Mouse (Mus musculus) cerebellum, adult 2 months (tissue): ENCODE measurements around the gene Hdac4. TPM values are rescaled to one million over a fixed set of nuclear protein-coding genes. Genes with fewer than 3 reads are reported as not detected.

Experiments used
- DNase-seq, 2 experiments: peaks; one replicate each; pipeline ENCODE4 v3.0.0; 2021
- H3K27ac ChIP-seq: fragments of 200-500 bp; 2 replicates; pipeline ENCODE4 v1.5.1; 2012; ENCODE audit warnings: low read length, control low read depth, inconsistent platforms; ENCODE audit not compliant: insufficient read depth
- H3K27me3 ChIP-seq: fragments of 200-500 bp; 2 replicates; pipeline ENCODE4 v1.6.1; 2012; ENCODE audit warnings: inconsistent platforms, mild to moderate bottlenecking, low read length, moderate library complexity; ENCODE audit not compliant: control insufficient read depth, insufficient read depth
- H3K4me1 ChIP-seq: fragments of 200-500 bp; 2 replicates; pipeline ENCODE4 v1.6.1; 2011; ENCODE audit warnings: low read length; ENCODE audit not compliant: control insufficient read depth, insufficient read depth
- H3K4me3 ChIP-seq: fragments of 200-500 bp; replicated peaks from 2 replicates; pipeline ENCODE3; 2011; ENCODE audit warnings: mild to moderate bottlenecking, low read depth, low read length, control low read depth; ENCODE audit not compliant: insufficient read depth
- CTCF ChIP-seq: fragments of 200-500 bp; IDR thresholded peaks from 2 replicates; pipeline ENCODE4 v1.5.1; 2011; ENCODE audit warnings: low read depth, mild to moderate bottlenecking, control low read depth, low read length, moderate library complexity, borderline replicate concordance; ENCODE audit not compliant: insufficient read depth
- POLR2A ChIP-seq: fragments of 200-500 bp; IDR thresholded peaks from 2 replicates; pipeline ENCODE4 v1.6.1; 2011; ENCODE audit warnings: low read length, control low read depth, borderline replicate concordance; ENCODE audit not compliant: insufficient read depth
- WGBS: fragments of 180-500 bp; shearing (Covaris S2); methylation state at CpG from one replicate; pipeline ENCODE4 v1.1.7; 2018; 5-methylcytosine and 5-hydroxymethylcytosine counted together
- polyA plus RNA-seq: library from polyadenylated mRNA; depleted of rRNA; stranded (reverse); fragments of >200 nt; gene quantifications from 2 replicates; pipeline ENCODE4 v1.2.3, GENCODE M21; 2012

Hdac4 gene
- polyA plus RNA-seq, 1 experiment, result 24.7 TPM

DNA sequence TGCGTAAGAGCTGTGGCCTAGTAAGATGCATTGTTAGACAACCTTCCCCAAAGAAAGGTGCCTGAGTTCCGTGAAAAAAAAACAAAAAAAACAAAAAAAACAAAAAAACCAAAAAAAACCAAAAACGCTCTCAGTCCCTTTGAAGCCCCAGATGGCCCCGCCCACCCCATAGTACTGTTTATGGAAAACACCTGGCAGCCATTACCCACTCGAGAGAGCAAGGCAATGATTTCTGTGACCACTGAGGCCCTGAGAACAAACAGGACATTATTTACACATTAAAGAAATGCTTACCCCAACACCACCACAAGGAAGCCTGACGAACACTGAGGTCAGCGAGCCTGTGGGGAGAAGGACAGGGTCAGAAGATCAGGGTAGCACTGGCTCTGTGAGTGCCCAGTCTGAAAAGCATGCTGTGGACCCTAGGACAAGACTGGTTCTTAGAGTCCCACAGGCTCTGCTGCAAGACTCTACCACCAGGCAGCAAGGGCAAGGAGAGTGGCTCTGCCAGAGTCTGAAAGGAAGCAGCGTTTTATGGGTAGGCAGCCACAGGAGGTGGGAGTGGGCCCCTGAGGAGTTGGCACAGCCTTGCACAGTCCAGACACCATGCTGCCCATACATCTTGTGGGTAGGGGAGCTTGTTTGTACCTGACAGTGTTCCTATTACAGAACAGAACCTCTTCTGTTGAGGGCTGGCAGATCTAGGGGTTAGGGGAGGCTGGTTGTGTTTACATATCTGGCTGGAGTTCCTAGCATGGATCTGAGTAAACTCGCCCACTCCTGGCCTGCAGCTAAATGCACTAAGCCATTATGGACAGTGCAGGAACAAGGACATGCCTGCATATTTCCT is 230.8 kb downstream of the Hdac4 start:
- TF ChIP-seq POLR2A (no peak), CTCF (no peak)
- no peaks in the 10 kb centered on the region for H3K27me3 ChIP-seq
- H3K27ac ChIP-seq, result no peak overlapping the region
- no peaks in the 10 kb centered on the region for H3K4me1 ChIP-seq
- DNase-seq, result no peak
- 79% methylated on average over 9 of the region's 9 CpGs for WGBS
- no peak overlapping the region for H3K4me3 ChIP-seq

DNA sequence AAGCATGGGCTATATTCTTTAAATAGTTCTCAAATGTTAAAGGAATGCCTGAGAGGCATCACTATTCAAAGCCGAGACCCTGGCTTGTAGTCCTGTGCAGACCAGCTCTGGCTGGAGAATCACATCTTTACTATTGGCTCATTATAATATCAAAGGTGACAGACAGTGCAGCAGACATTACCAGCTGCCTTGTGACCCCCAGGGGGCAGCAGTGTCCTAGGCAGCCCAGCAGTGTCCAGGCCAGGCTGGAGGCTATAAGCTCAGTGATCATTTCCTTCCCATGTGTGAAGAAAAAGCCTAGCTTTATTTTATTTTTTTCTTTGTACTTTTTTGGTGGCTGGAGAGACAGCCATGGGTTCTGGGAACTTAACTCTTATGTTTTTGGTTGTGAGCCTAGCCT is 233.2 kb downstream of the Hdac4 start:
- H3K4me1 ChIP-seq, result no peaks in the 10 kb centered on the region
- WGBS, result 35% methylated on average over 1 of the region's 1 CpGs
- H3K27me3 ChIP-seq, result no peaks in the 10 kb centered on the region
- DNase-seq, result peak; percentile 47 to 62
- H3K4me3 ChIP-seq, result no peak overlapping the region
- H3K27ac ChIP-seq, result no peak overlapping the region
- TF ChIP-seq POLR2A (no peak), CTCF (peak; percentile 83)

DNA sequence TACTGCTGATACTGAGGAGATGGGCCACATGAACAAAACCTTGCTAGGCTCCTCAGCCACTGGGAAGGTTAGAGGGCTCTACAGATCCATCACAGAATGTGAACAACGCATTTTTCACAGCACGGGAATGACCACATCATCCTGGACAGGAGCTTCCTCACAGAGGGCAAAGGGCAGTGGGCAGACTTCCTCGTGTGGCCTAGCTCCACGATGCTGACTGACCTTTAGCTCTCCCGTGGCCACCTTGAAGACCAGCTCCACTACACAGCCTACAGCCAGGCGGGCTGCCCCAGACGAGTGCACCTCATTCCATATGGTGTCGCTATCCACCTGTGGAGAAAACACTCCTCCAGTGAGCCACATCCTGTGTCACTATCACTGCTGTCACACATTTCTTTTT is 234.3 kb downstream of the Hdac4 start:
- no peak for DNase-seq
- TF ChIP-seq CTCF (0 out of 2 replicates have a peak, but pooled peaks have one; percentile 4), POLR2A (no peak)
- Histone ChIP-seq H3K27me3 (no peaks in the 10 kb centered on the region), H3K4me1 (no peaks in the 10 kb centered on the region), H3K4me3 (no peak overlapping the region), H3K27ac (no peak overlapping the region)
- 82% methylated on average over 8 of the region's 8 CpGs for WGBS

DNA sequence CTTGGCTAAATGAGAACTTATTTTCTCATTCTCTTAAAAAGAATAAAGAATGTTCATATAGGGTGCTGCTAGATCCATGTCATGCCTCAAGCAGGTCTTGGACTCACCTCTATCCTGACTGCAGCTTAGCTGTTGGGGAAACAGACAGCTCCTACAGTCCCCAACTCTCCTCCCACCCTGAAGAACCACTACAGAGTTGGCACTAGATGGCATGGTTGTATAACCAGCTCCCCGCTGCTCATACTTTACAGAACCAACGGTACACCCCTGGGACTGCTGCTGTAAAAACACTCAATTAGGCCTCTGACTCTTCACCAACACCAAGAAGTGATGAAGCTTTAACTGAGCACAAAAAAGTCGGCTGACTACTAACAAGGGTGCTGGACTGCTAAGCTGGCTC is 235.6 kb downstream of the Hdac4 start:
- H3K4me3 ChIP-seq, result no peak overlapping the region
- TF ChIP-seq POLR2A, result no peak
- TF ChIP-seq CTCF, result 0 out of 2 replicates have a peak, but pooled peaks have one; percentile 2
- no peak for DNase-seq
- H3K27ac ChIP-seq, result no peak overlapping the region
- WGBS, result 58% methylated on average over 3 of the region's 3 CpGs
- no peaks in the 10 kb centered on the region for H3K27me3 ChIP-seq
- no peaks in the 10 kb centered on the region for H3K4me1 ChIP-seq

DNA sequence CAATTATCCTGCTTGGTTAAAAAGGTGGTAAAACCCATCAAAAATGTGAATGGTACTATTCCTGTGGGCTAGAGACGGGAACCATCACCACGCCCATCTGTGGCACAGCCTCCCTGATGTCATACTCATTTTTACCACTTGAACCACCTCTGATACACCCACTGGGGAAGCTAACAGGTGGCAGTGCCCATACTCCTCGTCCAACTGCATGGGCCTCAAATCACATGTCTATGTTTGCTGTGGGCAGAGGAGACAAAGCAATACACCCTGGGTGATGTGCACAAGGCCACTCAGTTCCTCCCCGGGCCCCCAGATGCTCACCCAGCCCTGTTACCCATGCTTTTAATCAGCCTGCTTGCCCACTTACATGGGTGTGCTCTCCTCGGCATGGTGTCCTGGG is 236.5 kb downstream of the Hdac4 start:
- Histone ChIP-seq H3K4me3 (no peak overlapping the region), H3K4me1 (no peaks in the 10 kb centered on the region), H3K27me3 (no peaks in the 10 kb centered on the region), H3K27ac (no peak overlapping the region)
- 88% methylated on average over 5 of the region's 5 CpGs for WGBS
- DNase-seq, result no peak
- TF ChIP-seq CTCF, result no peak
- TF ChIP-seq POLR2A, result no peak

DNA sequence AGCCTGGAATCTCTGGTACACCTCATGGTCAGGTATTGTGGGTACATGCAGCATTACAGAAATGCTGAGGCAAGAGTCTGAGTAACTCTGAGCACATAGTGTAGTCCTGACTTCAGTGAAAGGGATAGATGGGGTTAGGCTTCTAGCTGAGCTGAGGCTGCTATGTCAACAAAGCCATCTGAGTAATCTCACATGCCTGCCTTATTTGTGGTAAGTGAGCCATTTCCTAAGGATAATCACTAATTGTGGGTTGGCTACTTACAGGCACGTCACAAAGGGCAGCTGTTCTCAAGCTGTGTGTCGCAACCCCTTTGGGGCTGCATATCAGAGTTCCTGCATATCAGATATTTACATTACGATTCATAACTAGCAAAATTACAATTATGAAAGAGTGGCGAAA is 239.3 kb downstream of the Hdac4 start:
- 94% methylated on average over 4 of the region's 4 CpGs for WGBS
- Histone ChIP-seq H3K4me1 (no peaks in the 10 kb centered on the region), H3K27me3 (no peaks in the 10 kb centered on the region), H3K4me3 (no peak overlapping the region), H3K27ac (no peak overlapping the region)
- no peak for DNase-seq
- no peak for TF ChIP-seq CTCF

DNA sequence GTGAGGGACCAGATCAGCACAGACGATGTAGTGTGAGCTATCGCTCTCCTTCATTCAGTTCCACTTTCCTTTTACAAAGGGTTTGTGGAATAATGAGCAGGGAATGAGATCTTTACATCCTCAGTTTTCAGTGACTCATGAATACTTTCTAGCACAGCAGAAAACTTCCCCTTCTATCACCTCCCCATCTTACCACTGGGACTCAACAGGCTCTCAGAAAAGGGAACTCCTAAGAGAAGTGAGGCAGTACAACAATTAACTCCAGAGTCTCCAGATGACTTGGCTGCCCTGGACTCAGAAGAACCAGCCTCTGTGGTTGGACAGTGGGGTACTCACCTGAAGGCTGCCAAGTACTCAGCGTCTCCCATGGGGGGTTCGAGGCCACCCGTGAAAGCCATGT is 240.5 kb downstream of the Hdac4 start:
- TF ChIP-seq POLR2A (no peak), CTCF (no peak)
- Histone ChIP-seq H3K27me3 (no peaks in the 10 kb centered on the region), H3K4me3 (no peak overlapping the region), H3K4me1 (no peaks in the 10 kb centered on the region), H3K27ac (no peak overlapping the region)
- 60% methylated on average over 5 of the region's 5 CpGs for WGBS
- no peak for DNase-seq

DNA sequence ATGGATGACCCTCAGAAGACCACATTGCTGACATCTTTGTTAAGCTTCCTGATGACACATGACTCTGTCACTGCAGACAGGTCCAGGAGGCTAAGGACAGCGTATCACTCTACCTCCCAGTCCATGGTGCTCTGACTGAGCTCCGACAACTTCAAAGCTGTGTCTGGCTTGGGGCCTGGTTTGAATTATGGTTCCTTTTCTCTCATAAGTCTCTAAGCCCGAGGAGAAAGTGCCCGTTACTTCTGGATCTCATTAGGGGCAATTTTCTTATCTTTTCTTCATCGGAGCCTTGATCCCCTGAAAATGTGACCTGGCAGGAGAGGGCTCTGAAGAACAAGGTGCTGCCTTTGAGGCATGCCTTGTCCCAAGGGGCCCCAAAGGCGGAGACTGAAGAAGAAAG is 242.6 kb downstream of the Hdac4 start:
- Histone ChIP-seq H3K27me3 (no peaks in the 10 kb centered on the region), H3K4me3 (no peak overlapping the region), H3K27ac (no peak overlapping the region), H3K4me1 (no peaks in the 10 kb centered on the region)
- 90% methylated on average over 6 of the region's 6 CpGs for WGBS
- TF ChIP-seq CTCF, result no peak
- no peak for DNase-seq
